Mouse (Mus musculus) Patski (cell line): ENCODE measurements at regions not wholly inside any gene's neighbourhood (a gene's known extent, or its start where the extent isn't known, plus 50 kb on each side); places are given as distances from the start of the nearest gene placed in this dataset.

Source experiments
- ATAC-seq: fragments of 100-300 bp; one replicate; pipeline ENCODE4 v1.8.0; 2021
- CTCF ChIA-PET: fragments of 350-600 bp; sonication (Branson Sonifier 250); formaldehyde crosslinking; loops from one replicate; lab custom pipeline; 2022; ENCODE audit warnings: inconsistent platforms; lab: Charles Lee
- POLR2A ChIA-PET: fragments of 350-600 bp; sonication (Branson Sonifier 250); formaldehyde crosslinking; loops from one replicate; lab custom pipeline; 2022; ENCODE audit warnings: antibody characterized with exemption, inconsistent platforms; lab: Charles Lee
- DNase-seq: peaks from one replicate; pipeline ENCODE4 v3.0.0-alpha.2; 2011; ENCODE audit warnings: low read depth, low spot score
- H3K27me3 ChIP-seq: fragments of 371-371 bp; one replicate; pipeline ENCODE4 v1.5.1; 2021
- CTCF ChIP-seq: fragments of 100-300 bp; IDR thresholded peaks from one replicate; pipeline ENCODE4 v1.5.1; 2021
- in situ Hi-C: fragments of 300-500 bp; cut with MboI; formaldehyde crosslinking; loops from 3 replicates; pipeline ENCODE4 v1.11.1; 2018; ENCODE audit warnings: low pct_unique_long_range_greater_than_20kb, mixed read lengths

GRCm38 (mm10) chr10:123800067-123800691, 536.4 kb downstream of the Fam19a2 start:
- DNase-seq (no peak), ATAC-seq (no peak)
- ChIA-PET CTCF (no interaction called here), POLR2A (no interaction called here)
- in situ Hi-C loops: no loop called here
- no peak for TF ChIP-seq CTCF
- H3K27me3 ChIP-seq: no peaks in the 10 kb centered on the region

GRCm38 (mm10) chr10:123800692-123801528, 537.1 kb downstream of the Fam19a2 start:
- no peak for TF ChIP-seq CTCF
- ATAC-seq (no peak), DNase-seq (no peak)
- CTCF ChIA-PET: no interaction called here
- POLR2A ChIA-PET: no interaction called here
- in situ Hi-C loops: no loop called here
- H3K27me3 ChIP-seq: no peaks in the 10 kb centered on the region

GRCm38 (mm10) chr10:123810882-123811281, 547.1 kb downstream of the Fam19a2 start:
- in situ Hi-C loops: no loop called here
- DNase-seq: no peak
- ChIA-PET CTCF (no interaction called here), POLR2A (no interaction called here)
- no peaks in the 10 kb centered on the region for H3K27me3 ChIP-seq
- no peak for ATAC-seq
- TF ChIP-seq CTCF: no peak

GRCm38 (mm10) chr10:123813142-123813541, 549.3 kb downstream of the Fam19a2 start:
- no peak for TF ChIP-seq CTCF
- in situ Hi-C loops: no loop called here
- ATAC-seq: no peak
- CTCF ChIA-PET: no interaction called here
- POLR2A ChIA-PET: no interaction called here
- H3K27me3 ChIP-seq: no peaks in the 10 kb centered on the region
- no peak for DNase-seq

GRCm38 (mm10) chr10:123840061-123840751, 576.4 kb downstream of the Fam19a2 start:
- CTCF ChIA-PET: no interaction called here
- POLR2A ChIA-PET: no interaction called here
- no peak for ATAC-seq
- no peak for TF ChIP-seq CTCF
- DNase-seq: no peak
- in situ Hi-C loops: no loop called here
- H3K27me3 ChIP-seq: peaks cover 4% of the 10 kb centered on the region

- peaks cover 4% of the 10 kb centered on the region for H3K27me3 ChIP-seq
- no peak for ATAC-seq
- ChIA-PET CTCF (interaction anchor here (0.8 kb wide), 1 partner anchor 11 kb away, joined by 3 read pairs; no protein-coding TSS in a partner anchor), POLR2A (no interaction called here)
- in situ Hi-C loops: no loop called here
- no peak for TF ChIP-seq CTCF
- no peak for DNase-seq
Observed at GRCm38 (mm10) chr10:123842141-123842540, 578.3 kb downstream of the Fam19a2 start.

- TF ChIP-seq CTCF: no peak
- H3K27me3 ChIP-seq: no peaks in the 10 kb centered on the region
- ChIA-PET POLR2A (no interaction called here), CTCF (no interaction called here)
- ATAC-seq: no peak
- in situ Hi-C loops: no loop called here
- no peak for DNase-seq
Observed at GRCm38 (mm10) chr10:123843604-123844003, 579.8 kb downstream of the Fam19a2 start.

GRCm38 (mm10) chr10:123846631-123847030, 582.8 kb downstream of the Fam19a2 start:
- no peaks in the 10 kb centered on the region for H3K27me3 ChIP-seq
- in situ Hi-C loops: no loop called here
- TF ChIP-seq CTCF: no peak
- ChIA-PET CTCF (interaction anchor here (1.2 kb wide), 2 partner anchors 21 to 42 kb away, joined by 3 to 4 read pairs; no protein-coding TSS in a partner anchor), POLR2A (no interaction called here)
- no peak for DNase-seq
- ATAC-seq: no peak

- in situ Hi-C loops: no loop called here
- CTCF ChIA-PET: no interaction called here
- no peaks in the 10 kb centered on the region for H3K27me3 ChIP-seq
- no peak for ATAC-seq
- no peak for DNase-seq
- POLR2A ChIA-PET: no interaction called here
- no peak for TF ChIP-seq CTCF
Observed at GRCm38 (mm10) chr10:123848564-123848963, 584.8 kb downstream of the Fam19a2 start.

GRCm38 (mm10) chr10:123875459-123875858, 611.7 kb downstream of the Fam19a2 start:
- POLR2A ChIA-PET: no interaction called here
- ATAC-seq: peak; percentile 94
- CTCF ChIA-PET: interaction anchor here (1.9 kb wide), 1 partner anchor 11 kb away, joined by 8 read pairs; no protein-coding TSS in a partner anchor
- no peak for TF ChIP-seq CTCF
- no peaks in the 10 kb centered on the region for H3K27me3 ChIP-seq
- in situ Hi-C loops: no loop called here
- no peak for DNase-seq

GRCm38 (mm10) chr10:123875882-123876281, 612.1 kb downstream of the Fam19a2 start:
- in situ Hi-C loops: no loop called here
- CTCF ChIA-PET: interaction anchor here (1.9 kb wide), 1 partner anchor 10 kb away, joined by 8 read pairs; no protein-coding TSS in a partner anchor
- ATAC-seq (peak; percentile 76), DNase-seq (no peak)
- TF ChIP-seq CTCF: no peak
- H3K27me3 ChIP-seq: no peaks in the 10 kb centered on the region
- POLR2A ChIA-PET: interaction anchor here (0.6 kb wide), 1 partner anchor 523 kb away, joined by 3 read pairs; no protein-coding TSS in a partner anchor
